Mouse (Mus musculus) CH12.LX (cell line): ENCODE measurements at regions not wholly inside any gene's neighbourhood (a gene's known extent, or its start where the extent isn't known, plus 50 kb on each side); places are given as distances from the start of the nearest gene placed in this dataset.

ENCODE experiments used
- DNase-seq: peaks from one replicate; pipeline ENCODE4 v3.0.0-alpha.2; 2013; ENCODE audit errors: extremely low read depth
- H3K27ac ChIP-seq: 2 replicates; pipeline ENCODE4 v1.5.1; 2012; ENCODE audit warnings: low read depth, mild to moderate bottlenecking, control low read depth, moderate library complexity; ENCODE audit not compliant: insufficient read depth
- H3K27me3 ChIP-seq: replicated peaks from 2 replicates; pipeline ENCODE3; 2012; ENCODE audit warnings: inconsistent platforms
- H3K36me3 ChIP-seq, 2 experiments: replicated peaks in 1 of 2; 2 replicates each; pipeline versions ENCODE3 to v1.6.1; 2012; ENCODE audit warnings: inconsistent platforms in 1 of 2, low read length in 1 of 2, mild to moderate bottlenecking in 1 of 2, mixed read lengths in 1 of 2, moderate library complexity in 1 of 2; ENCODE audit not compliant: control insufficient read depth in 1 of 2, insufficient read depth in 1 of 2
- H3K4me1 ChIP-seq, 2 experiments: 2 replicates each; pipeline ENCODE4 v1.6.1; 2012; ENCODE audit warnings: inconsistent platforms in 1 of 2, moderate library complexity in 1 of 2; ENCODE audit not compliant: insufficient read depth in 2 of 2, control insufficient read depth in 1 of 2
- H3K4me2 ChIP-seq: 2 replicates; pipeline ENCODE4 v1.6.1; 2012; ENCODE audit warnings: low read depth, mild to moderate bottlenecking, control low read depth; ENCODE audit not compliant: poor library complexity, insufficient read depth, severe bottlenecking
- H3K4me3 ChIP-seq, 3 experiments: fragments of 150-350 bp in 1 of 3; sonication (generic) in 1 of 3; replicated peaks in 1 of 3; 2 replicates each; pipeline versions ENCODE3 to v1.5.1; 2011 to 2012; ENCODE audit warnings: low read depth in 2 of 3, low read length in 2 of 3, mild to moderate bottlenecking in 2 of 3, moderate library complexity in 2 of 3, control low read depth in 1 of 3, improper control_type of control experiment in 1 of 3, inconsistent platforms in 1 of 3, mixed read lengths in 1 of 3; ENCODE audit not compliant: poor library complexity in 1 of 3
- H3K79me2 ChIP-seq: replicated peaks from 2 replicates; pipeline ENCODE4 v1.6.1; 2012; ENCODE audit warnings: mild to moderate bottlenecking, moderate library complexity; ENCODE audit not compliant: control insufficient read depth, poor library complexity, insufficient read depth, severe bottlenecking; ENCODE audit errors: extremely low read depth
- H3K9ac ChIP-seq: 2 replicates; pipeline ENCODE4 v1.6.1; 2012; ENCODE audit warnings: low read depth, mild to moderate bottlenecking, control low read depth, moderate library complexity; ENCODE audit not compliant: insufficient read depth
- H3K9me3 ChIP-seq: replicated peaks from 2 replicates; pipeline ENCODE3; 2012; ENCODE audit warnings: low read length, inconsistent platforms, mixed read lengths
- BHLHE40 ChIP-seq: IDR thresholded peaks from 2 replicates; pipeline ENCODE4 v1.6.1; 2011; ENCODE audit warnings: mild to moderate bottlenecking, low read depth, low read length, improper control_type of control experiment
- CHD2 ChIP-seq: IDR thresholded peaks from 2 replicates; pipeline ENCODE4 v1.6.1; 2011; ENCODE audit warnings: low read length, improper control_type of control experiment
- CTCF ChIP-seq, 2 experiments: IDR thresholded peaks in 1 of 2; conservative IDR thresholded peaks in 1 of 2; 2 replicates each; pipeline ENCODE4 v1.5.1; 2011 to 2012; ENCODE audit warnings: low read depth in 2 of 2, low read length in 2 of 2, improper control_type of control experiment in 1 of 2, inconsistent platforms in 1 of 2, mild to moderate bottlenecking in 1 of 2, moderate library complexity in 1 of 2
- E2F4 ChIP-seq: IDR thresholded peaks from 2 replicates; pipeline ENCODE4 v1.6.1; 2011; ENCODE audit warnings: low read depth, low read length, improper control_type of control experiment; ENCODE audit not compliant: insufficient replicate concordance
- ELF1 ChIP-seq: IDR thresholded peaks from 2 replicates; pipeline ENCODE4 v1.6.1; 2014; ENCODE audit warnings: low read depth, mild to moderate bottlenecking, inconsistent platforms, low read length, improper control_type of control experiment
- GABPA ChIP-seq: IDR thresholded peaks from 2 replicates; pipeline ENCODE4 v1.6.1; 2012; ENCODE audit warnings: low read depth, low read length, improper control_type of control experiment, inconsistent platforms; ENCODE audit not compliant: insufficient replicate concordance
- HCFC1 ChIP-seq: IDR thresholded peaks from 2 replicates; pipeline ENCODE4 v1.6.1; 2012; ENCODE audit warnings: low read depth, mild to moderate bottlenecking, inconsistent platforms, low read length, improper control_type of control experiment
- JUND ChIP-seq: conservative IDR thresholded peaks from 2 replicates; pipeline ENCODE4 v1.6.1; 2011; ENCODE audit warnings: low read depth, low read length, improper control_type of control experiment
- KAT2A ChIP-seq: IDR thresholded peaks from 2 replicates; pipeline ENCODE4 v1.6.1; 2012; ENCODE audit warnings: low read length, improper control_type of control experiment, inconsistent platforms; ENCODE audit not compliant: insufficient replicate concordance
- MAZ ChIP-seq: IDR thresholded peaks from 2 replicates; pipeline ENCODE4 v1.6.1; 2012; ENCODE audit warnings: low read depth, mild to moderate bottlenecking, inconsistent platforms, low read length, improper control_type of control experiment, moderate library complexity
- MEF2A ChIP-seq: IDR thresholded peaks from 2 replicates; pipeline ENCODE4 v1.6.1; 2014; ENCODE audit warnings: low read depth, mild to moderate bottlenecking, inconsistent platforms, low read length, improper control_type of control experiment, borderline replicate concordance
- MXI1 ChIP-seq: IDR thresholded peaks from 2 replicates; pipeline ENCODE4 v1.6.1; 2011; ENCODE audit warnings: mild to moderate bottlenecking, low read depth, low read length, improper control_type of control experiment
- MYC ChIP-seq: IDR thresholded peaks from 2 replicates; pipeline ENCODE4 v1.6.1; 2011; ENCODE audit warnings: low read depth, mild to moderate bottlenecking, improper control_type of control experiment, low read length
- NELFE ChIP-seq: IDR thresholded peaks from 2 replicates; pipeline ENCODE4 v1.6.1; 2011; ENCODE audit warnings: low read depth, low read length, improper control_type of control experiment
- NRF1 ChIP-seq: IDR thresholded peaks from 2 replicates; pipeline ENCODE4 v1.6.1; 2014; ENCODE audit warnings: low read depth, mild to moderate bottlenecking, inconsistent platforms, low read length, improper control_type of control experiment, moderate library complexity
- PAX5 ChIP-seq: IDR thresholded peaks from 2 replicates; pipeline ENCODE4 v1.6.1; 2012; ENCODE audit warnings: low read length, inconsistent platforms, mixed read lengths
- POLR2A ChIP-seq: IDR thresholded peaks from 2 replicates; pipeline ENCODE4 v1.6.1; 2011; ENCODE audit warnings: low read depth, mild to moderate bottlenecking, improper control_type of control experiment, low read length
- POLR2AphosphoS2 ChIP-seq: IDR thresholded peaks from 2 replicates; pipeline ENCODE4 v1.6.1; 2011; ENCODE audit warnings: low read depth, low read length, improper control_type of control experiment
- RCOR1 ChIP-seq: conservative IDR thresholded peaks from 2 replicates; pipeline ENCODE4 v1.6.1; 2012; ENCODE audit warnings: low read depth, mild to moderate bottlenecking, inconsistent platforms, low read length, improper control_type of control experiment
- SIN3A ChIP-seq: IDR thresholded peaks from 2 replicates; pipeline ENCODE4 v1.6.1; 2012; ENCODE audit warnings: low read length, improper control_type of control experiment, inconsistent platforms
- SMC3 ChIP-seq: IDR thresholded peaks from 2 replicates; pipeline ENCODE4 v1.6.1; 2011; ENCODE audit warnings: low read depth, low read length, improper control_type of control experiment
- TBP ChIP-seq: conservative IDR thresholded peaks from 2 replicates; pipeline ENCODE4 v1.6.1; 2011; ENCODE audit warnings: low read depth, low read length, improper control_type of control experiment
- UBTF ChIP-seq: IDR thresholded peaks from 2 replicates; pipeline ENCODE4 v1.6.1; 2012; ENCODE audit warnings: low read depth, mild to moderate bottlenecking, inconsistent platforms, low read length, improper control_type of control experiment, moderate library complexity
- USF1 ChIP-seq: IDR thresholded peaks from 2 replicates; pipeline ENCODE4 v1.6.1; 2014; ENCODE audit warnings: low read depth, mild to moderate bottlenecking, inconsistent platforms, low read length, improper control_type of control experiment
- USF2 ChIP-seq: conservative IDR thresholded peaks from 2 replicates; pipeline ENCODE4 v1.6.1; 2011; ENCODE audit warnings: low read depth, low read length, improper control_type of control experiment
- ZC3H11A ChIP-seq: IDR thresholded peaks from 2 replicates; pipeline ENCODE4 v1.6.1; 2012; ENCODE audit warnings: low read depth, mild to moderate bottlenecking, inconsistent platforms, low read length, improper control_type of control experiment
- ZKSCAN1 ChIP-seq: IDR thresholded peaks from 2 replicates; pipeline ENCODE4 v1.6.1; 2012; ENCODE audit warnings: low read depth, inconsistent platforms, low read length, improper control_type of control experiment, borderline replicate concordance
- ZNF384 ChIP-seq: IDR thresholded peaks from 2 replicates; pipeline ENCODE4 v1.6.1; 2012; ENCODE audit warnings: low read depth, low read length, improper control_type of control experiment, inconsistent platforms
- dilution Hi-C: fragments of 300-500 bp; cut with MboI; formaldehyde crosslinking; loops from 2 replicates; pipeline ENCODE4 v1.14.3; 2020; ENCODE audit warnings: low sequenced_read_pairs; ENCODE audit not compliant: extremely low pct_unique_long_range_greater_than_20kb, extremely low pct_ligation_motif_present
- in situ Hi-C: fragments of 300-500 bp; cut with MboI; formaldehyde crosslinking; loops from 3 replicates; pipeline ENCODE4 v1.14.3; 2019; ENCODE audit warnings: low sequenced_read_pairs, low pct_ligation_motif_present, low pct_unique_long_range_greater_than_20kb, mixed read lengths

- no peak for DNase-seq
- in situ Hi-C loops (no loop called here), dilution Hi-C loops (no loop called here)
- H3K27me3 ChIP-seq, result no peaks in the 10 kb centered on the region
- H3K4me1 ChIP-seq, result no peaks in the 10 kb centered on the region
- no peaks in the 10 kb centered on the region for H3K9me3 ChIP-seq
- H3K4me2 ChIP-seq, result no peak overlapping the region
- H3K27ac ChIP-seq, result no peak overlapping the region
- H3K79me2 ChIP-seq, result no peaks in the 10 kb centered on the region
- TF ChIP-seq ZKSCAN1 (no peak), POLR2A (no peak), USF2 (no peak), NRF1 (no peak), KAT2A (no peak), GABPA (no peak), MAZ (no peak), MXI1 (no peak), NELFE (no peak), PAX5 (no peak), ZNF384 (no peak), USF1 (no peak), MYC (no peak), JUND (no peak), HCFC1 (no peak), ELF1 (no peak), UBTF (no peak), SIN3A (no peak), SMC3 (no peak)
- H3K36me3 ChIP-seq, result no peaks in the 10 kb centered on the region
- no peak overlapping the region for H3K9ac ChIP-seq
- H3K4me3 ChIP-seq, result no peak overlapping the region
Measured at GRCm38 (mm10) chr3:6731372-6732297, 111.4 kb upstream of the 1700008P02Rik start.

- Histone ChIP-seq H3K4me3 (no peak overlapping the region), H3K36me3 (no peaks in the 10 kb centered on the region), H3K79me2 (no peaks in the 10 kb centered on the region), H3K4me2 (no peak overlapping the region), H3K9ac (no peak overlapping the region), H3K27ac (no peak overlapping the region), H3K27me3 (no peaks in the 10 kb centered on the region), H3K4me1 (no peaks in the 10 kb centered on the region), H3K9me3 (no peaks in the 10 kb centered on the region)
- dilution Hi-C loops (no loop called here), in situ Hi-C loops (no loop called here)
- DNase-seq, result no peak
- TF ChIP-seq CHD2 (no peak), MEF2A (no peak), PAX5 (no peak), RCOR1 (no peak), SMC3 (no peak), ZNF384 (no peak), CTCF (conservative IDR thresholded peaks at IDR 0.05 in 1 of 2, IDR thresholded peaks at IDR 0.05 in 1 of 2; ENCODE audit: low read depth in 2 of 2, low read length in 2 of 2) (no peak), TBP (no peak), UBTF (no peak), E2F4 (no peak), JUND (no peak), ELF1 (no peak), POLR2AphosphoS2 (no peak), MXI1 (no peak), BHLHE40 (no peak), USF1 (no peak), ZC3H11A (no peak)
Measured at GRCm38 (mm10) chr3:6730066-6730465, 109.8 kb upstream of the 1700008P02Rik start.
